Mouse (Mus musculus): Measurements from ENCODE around the gene Glod5. TPM values are rescaled to one million over a fixed set of nuclear protein-coding genes. Genes with fewer than 3 reads are reported as not detected.

Gene Glod5
- polyA plus RNA-seq, 1 experiment from 2014 or later, result 6.0 TPM

DNA sequence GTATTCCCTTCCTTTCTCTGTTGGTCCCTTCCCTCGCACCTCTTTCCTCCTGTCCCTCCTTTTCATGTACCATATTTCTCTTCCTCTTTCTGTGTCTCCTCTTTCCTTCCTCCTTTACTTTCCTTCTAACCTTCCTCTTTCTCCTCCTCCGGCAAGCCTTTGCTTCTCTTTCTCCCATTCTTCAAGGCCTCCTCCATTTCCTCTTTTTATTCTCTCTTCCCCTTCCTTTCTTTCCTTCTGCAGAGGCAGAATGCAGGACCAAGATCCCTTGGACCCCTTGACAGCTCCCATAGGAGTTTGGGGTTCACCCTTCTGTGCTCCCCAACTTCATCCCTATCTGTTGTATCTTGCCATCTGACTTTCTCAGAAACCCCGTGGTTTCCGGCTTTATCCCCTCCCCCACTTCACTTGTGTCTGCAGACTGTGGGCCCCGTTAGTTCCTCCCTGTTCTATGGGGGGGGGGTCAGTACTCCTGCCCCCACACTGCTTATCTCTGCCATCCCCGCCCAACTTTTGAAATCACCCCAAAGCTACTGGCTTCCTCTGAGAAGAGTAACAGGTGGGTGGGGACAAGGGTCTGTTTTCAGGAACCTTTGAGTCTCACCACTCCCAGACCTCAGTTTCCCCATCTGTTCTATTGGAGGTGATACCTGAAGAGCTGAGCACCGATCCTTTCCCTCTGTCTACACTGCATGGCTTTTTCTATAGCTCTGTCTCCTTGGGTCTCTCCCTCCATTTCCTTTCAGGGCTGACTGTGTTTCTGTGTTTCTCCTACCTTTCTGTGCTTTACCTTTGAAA is 54.3 kb downstream of the Glod5 start:
- H3K9me3 ChIP-seq (ENCODE audit: control insufficient read depth, low read length), result no peaks in the 10 kb centered on the region
- no peak overlapping the region for H3K27ac ChIP-seq (replicated peaks)
- H3K9ac ChIP-seq (ENCODE audit: low read length), result no peak overlapping the region
- ATAC-seq (ENCODE audit: low FRiP score, low TSS enrichment) (no peak), DNase-seq (ENCODE audit: low spot score) (no peak)
- no peak overlapping the region for H3K4me3 ChIP-seq (ENCODE audit: low read depth, low read length)
- no peaks in the 10 kb centered on the region for H3K27me3 ChIP-seq (ENCODE audit: control insufficient read depth, insufficient read depth, low read length)
- H3K4me1 ChIP-seq (replicated peaks; ENCODE audit: control insufficient read depth, insufficient read depth), result no peaks in the 10 kb centered on the region
- no peak for TF ChIP-seq CTCF (IDR thresholded peaks at IDR 0.05; ENCODE audit: low read depth)
- no peak for TF ChIP-seq EP300 (optimal IDR thresholded peaks at IDR 0.05)
- no peaks in the 10 kb centered on the region for H3K36me3 ChIP-seq (ENCODE audit: control insufficient read depth, insufficient read depth, low read length)
- no peak overlapping the region for H3K4me2 ChIP-seq (replicated peaks; ENCODE audit: low read depth)
- 64% methylated on average over 7 of the region's 7 CpGs for WGBS

DNA sequence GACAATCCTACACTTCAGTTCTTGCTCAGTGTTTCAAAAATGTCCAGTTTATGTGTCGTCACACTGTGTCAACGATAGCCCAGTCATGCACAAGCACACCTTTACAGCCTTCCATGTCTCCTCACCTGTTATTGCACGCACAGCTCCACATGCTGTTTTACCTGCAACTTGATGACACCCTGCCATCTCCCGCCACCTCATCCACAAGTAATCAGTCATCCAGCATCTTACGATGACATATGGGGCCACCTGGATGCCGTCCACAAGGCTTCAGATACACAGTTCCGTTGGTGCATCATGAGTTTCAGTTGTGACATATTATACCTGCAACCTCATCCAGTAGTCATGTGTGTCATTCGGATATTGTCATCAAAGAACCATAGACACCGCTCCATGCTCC is 59.4 kb downstream of the Glod5 start:
- 88% methylated on average over 9 of the region's 9 CpGs for WGBS
- TF ChIP-seq CTCF (IDR thresholded peaks at IDR 0.05; ENCODE audit: low read depth), result no peak
- TF ChIP-seq EP300 (optimal IDR thresholded peaks at IDR 0.05), result no peak
- Histone ChIP-seq H3K27me3 (ENCODE audit: control insufficient read depth, insufficient read depth, low read length) (no peaks in the 10 kb centered on the region), H3K4me3 (ENCODE audit: low read depth, low read length) (no peak overlapping the region), H3K36me3 (ENCODE audit: control insufficient read depth, insufficient read depth, low read length) (no peaks in the 10 kb centered on the region), H3K4me1 (replicated peaks; ENCODE audit: control insufficient read depth, insufficient read depth) (no peaks in the 10 kb centered on the region), H3K9me3 (ENCODE audit: control insufficient read depth, low read length) (no peaks in the 10 kb centered on the region), H3K27ac (replicated peaks) (no peak overlapping the region), H3K4me2 (replicated peaks; ENCODE audit: low read depth) (no peak overlapping the region), H3K9ac (ENCODE audit: low read length) (no peak overlapping the region)
- no peak for ATAC-seq (ENCODE audit: low FRiP score, low TSS enrichment)
- DNase-seq (ENCODE audit: low spot score), result no peak

Other genes starting within 250 kb of the Glod5 start
- 20.0 and 20.9 TPM in 2 replicates for gene Gripap1, start 228.7 kb downstream of the Glod5 start, polyA plus RNA-seq (2015; fragmentation: Nextera tagmentation; extraction: Ambion mirVana)
- 0.42 and 0.92 TPM in 2 replicates for gene Kcnd1, start 196.2 kb downstream of the Glod5 start, polyA plus RNA-seq (2015; fragmentation: Nextera tagmentation; extraction: Ambion mirVana)
- gene Otud5, start 177.1 kb downstream of the Glod5 start, polyA plus RNA-seq (2015; fragmentation: Nextera tagmentation; extraction: Ambion mirVana), result 21.2 and 22.0 TPM in 2 replicates
- 4.8 and 5.0 TPM in 2 replicates for gene Pim2, start 140.2 kb downstream of the Glod5 start, polyA plus RNA-seq (2015; fragmentation: Nextera tagmentation; extraction: Ambion mirVana)
- 28.7 and 32.5 TPM in 2 replicates for gene Slc35a2, start 134.5 kb downstream of the Glod5 start, polyA plus RNA-seq (2015; fragmentation: Nextera tagmentation; extraction: Ambion mirVana)
- 60.6 and 62.2 TPM in 2 replicates for gene Pqbp1, start 119.2 kb downstream of the Glod5 start, polyA plus RNA-seq (2015; fragmentation: Nextera tagmentation; extraction: Ambion mirVana)
- gene Timm17b, start 119.1 kb downstream of the Glod5 start, polyA plus RNA-seq (2015; fragmentation: Nextera tagmentation; extraction: Ambion mirVana), result 85.6 and 90.5 TPM in 2 replicates
- gene Gm10491, start 110.7 kb downstream of the Glod5 start, polyA plus RNA-seq (2015; fragmentation: Nextera tagmentation; extraction: Ambion mirVana), result not detected in 2 replicates
- not detected in 2 replicates for gene Gm10490, start 109.0 kb downstream of the Glod5 start, polyA plus RNA-seq (2015; fragmentation: Nextera tagmentation; extraction: Ambion mirVana)
- gene Pcsk1n, start 98.7 kb downstream of the Glod5 start, polyA plus RNA-seq (2015; fragmentation: Nextera tagmentation; extraction: Ambion mirVana), result 12.0 and 12.2 TPM in 2 replicates
- gene Eras, start 89.9 kb downstream of the Glod5 start, polyA plus RNA-seq (2015; fragmentation: Nextera tagmentation; extraction: Ambion mirVana), result not detected in 2 replicates
- 6.2 and 6.7 TPM in 2 replicates for gene Hdac6, start 70.6 kb downstream of the Glod5 start, polyA plus RNA-seq (2015; fragmentation: Nextera tagmentation; extraction: Ambion mirVana)
- gene Gata1, start 40.4 kb downstream of the Glod5 start, polyA plus RNA-seq (2015; fragmentation: Nextera tagmentation; extraction: Ambion mirVana), result 0.07 and 0.28 TPM in 2 replicates
- 10.8 and 12.3 TPM in 2 replicates for gene Suv39h1, start 56.3 kb upstream of the Glod5 start, polyA plus RNA-seq (2015; fragmentation: Nextera tagmentation; extraction: Ambion mirVana)
- 0.39 and 0.42 TPM in 2 replicates for gene Was, start 72.0 kb upstream of the Glod5 start, polyA plus RNA-seq (2015; fragmentation: Nextera tagmentation; extraction: Ambion mirVana)
- 15.6 and 16.7 TPM in 2 replicates for gene Wdr13, start 114.4 kb upstream of the Glod5 start, polyA plus RNA-seq (2015; fragmentation: Nextera tagmentation; extraction: Ambion mirVana)
- 599 and 659 TPM in 2 replicates for gene Rbm3, start 127.4 kb upstream of the Glod5 start, polyA plus RNA-seq (2015; fragmentation: Nextera tagmentation; extraction: Ambion mirVana)
- gene Tbc1d25, start 157.7 kb upstream of the Glod5 start, polyA plus RNA-seq (2015; fragmentation: Nextera tagmentation; extraction: Ambion mirVana), result 6.2 and 6.9 TPM in 2 replicates
- 75.4 and 85.7 TPM in 2 replicates for gene Ebp, start 175.0 kb upstream of the Glod5 start, polyA plus RNA-seq (2015; fragmentation: Nextera tagmentation; extraction: Ambion mirVana)
- 12.5 and 14.3 TPM in 2 replicates for gene Porcn, start 188.0 kb upstream of the Glod5 start, polyA plus RNA-seq (2015; fragmentation: Nextera tagmentation; extraction: Ambion mirVana)
- gene Ftsj1, start 233.9 kb upstream of the Glod5 start, polyA plus RNA-seq (2015; fragmentation: Nextera tagmentation; extraction: Ambion mirVana), result 19.9 and 20.3 TPM in 2 replicates

All from stomach, postnatal 0 days (tissue).